Mouse (Mus musculus) lung, postnatal 0 days (tissue): Measurements from ENCODE around the gene Eif4h. TPM values are rescaled to one million over a fixed set of nuclear protein-coding genes. Genes with fewer than 3 reads are reported as not detected.

Experiments
- ATAC-seq: fragments of 200-750 bp; cut with Nextera tagmentation; 2 replicates; pipeline ENCODE4 v1.8.0; 2017; ENCODE audit warnings: moderate library complexity
- DNase-seq: peaks from one replicate; pipeline ENCODE4 v3.0.0-alpha.2; 2016; ENCODE audit warnings: low spot score
- H3K27ac ChIP-seq: fragments of 300-500 bp; sonication (generic); 2 replicates; pipeline ENCODE4 v1.5.1; 2014; ENCODE audit warnings: antibody characterized with exemption, mild to moderate bottlenecking, low read length, mixed read lengths
- H3K27me3 ChIP-seq: fragments of 300-500 bp; sonication (generic); replicated peaks from 2 replicates; pipeline ENCODE4 v1.6.1; 2014; ENCODE audit warnings: low read length, mixed read lengths; ENCODE audit not compliant: insufficient read depth
- H3K36me3 ChIP-seq: fragments of 300-500 bp; sonication (generic); 2 replicates; pipeline ENCODE4 v1.6.1; 2014; ENCODE audit warnings: low read length, mixed read lengths; ENCODE audit not compliant: insufficient read depth
- H3K4me1 ChIP-seq: fragments of 300-500 bp; sonication (generic); 2 replicates; pipeline ENCODE4 v1.6.1; 2014; ENCODE audit warnings: antibody characterized with exemption, low read depth, low read length, mixed read lengths; ENCODE audit not compliant: insufficient read depth
- H3K4me2 ChIP-seq: fragments of 300-500 bp; sonication (generic); replicated peaks from 2 replicates; pipeline ENCODE4 v1.6.1; 2014; ENCODE audit warnings: low read depth, mild to moderate bottlenecking, low read length, moderate library complexity, mixed read lengths
- H3K4me3 ChIP-seq: fragments of 300-500 bp; sonication (generic); 2 replicates; pipeline ENCODE4 v1.5.1; 2014; ENCODE audit warnings: low read depth, low read length
- H3K9ac ChIP-seq: fragments of 300-500 bp; sonication (generic); replicated peaks from 2 replicates; pipeline ENCODE4 v1.6.1; 2014; ENCODE audit warnings: low read depth, mild to moderate bottlenecking
- H3K9me3 ChIP-seq: fragments of 300-500 bp; sonication (generic); 2 replicates; pipeline ENCODE4 v1.6.1; 2016; ENCODE audit warnings: low read length, mixed read lengths
- CTCF ChIP-seq: IDR thresholded peaks from 2 replicates; pipeline ENCODE4 v1.5.1; 2016; ENCODE audit warnings: antibody characterized with exemption, mild to moderate bottlenecking
- EP300 ChIP-seq: IDR thresholded peaks from 2 replicates; pipeline ENCODE4 v1.6.1; 2016; ENCODE audit warnings: antibody characterized with exemption, mild to moderate bottlenecking, control low read depth
- WGBS: fragments of 180-500 bp; shearing (Covaris S2); extraction: QIAGEN DNeasy Blood & Tissue Kit; methylation state at CpG from one replicate; pipeline ENCODE4 v1.1.7; 2014; 5-methylcytosine and 5-hydroxymethylcytosine counted together
- polyA plus RNA-seq: library from polyadenylated mRNA; unstranded; fragments of >200 nt; fragmentation: Nextera tagmentation; extraction: Ambion mirVana; gene quantifications from 2 replicates; pipeline ENCODE4 v1.2.1, GENCODE M21; 2015

Eif4h gene
- polyA plus RNA-seq, 1 experiment from 2014 or later, result 485 TPM

DNA sequence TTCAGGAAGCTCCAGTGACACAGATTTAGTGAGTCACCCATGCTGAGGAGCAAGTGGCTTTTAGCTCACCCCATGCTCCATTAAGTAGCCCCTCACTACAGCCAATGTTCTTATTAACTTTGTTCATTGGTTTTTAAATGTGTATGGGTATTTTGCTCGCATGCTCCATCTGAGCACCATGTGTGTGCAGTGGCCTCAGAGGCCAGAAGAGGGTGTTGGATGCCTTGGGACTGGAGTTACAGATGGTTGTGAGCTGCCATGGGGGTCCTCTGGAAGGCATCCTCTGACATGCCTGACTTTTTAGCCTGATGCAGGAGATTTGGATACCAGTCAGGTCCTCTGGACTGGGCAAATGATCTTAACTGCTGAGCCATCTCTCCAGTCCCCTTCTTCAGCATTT lies 4.8 kb upstream of the Eif4h start:
- Histone ChIP-seq H3K9me3 (no peaks in the 10 kb centered on the region), H3K4me1 (peaks cover 11% of the 10 kb centered on the region), H3K4me3 (no peak overlapping the region), H3K9ac (no peak overlapping the region), H3K36me3 (no peaks in the 10 kb centered on the region), H3K27me3 (no peaks in the 10 kb centered on the region), H3K4me2 (no peak overlapping the region), H3K27ac (peak overlapping the region; percentile 95)
- no peak for TF ChIP-seq EP300
- peak; percentile 60 for TF ChIP-seq CTCF
- peak; percentile 56 for DNase-seq
- ATAC-seq, result peak; percentile 14; the same call in 1 of the 2 replicates
- 70% methylated on average over 1 of the region's 1 CpGs for WGBS

GRCm38 (mm10) chr5:134640371-134640770 lies 1.1 kb upstream of the Eif4h start:
- Histone ChIP-seq H3K9me3 (no peaks in the 10 kb centered on the region), H3K36me3 (peaks cover 4% of the 10 kb centered on the region; the same call in 1 of the 2 replicates), H3K9ac (no peak overlapping the region), H3K27ac (no peak overlapping the region), H3K4me3 (no peak overlapping the region), H3K4me2 (no peak overlapping the region), H3K4me1 (peaks cover 16% of the 10 kb centered on the region), H3K27me3 (no peaks in the 10 kb centered on the region)
- ATAC-seq, result no peak
- no peak for TF ChIP-seq CTCF
- TF ChIP-seq EP300, result no peak
- no peak for DNase-seq
- WGBS, result 84% methylated on average over 3 of the region's 3 CpGs

DNA sequence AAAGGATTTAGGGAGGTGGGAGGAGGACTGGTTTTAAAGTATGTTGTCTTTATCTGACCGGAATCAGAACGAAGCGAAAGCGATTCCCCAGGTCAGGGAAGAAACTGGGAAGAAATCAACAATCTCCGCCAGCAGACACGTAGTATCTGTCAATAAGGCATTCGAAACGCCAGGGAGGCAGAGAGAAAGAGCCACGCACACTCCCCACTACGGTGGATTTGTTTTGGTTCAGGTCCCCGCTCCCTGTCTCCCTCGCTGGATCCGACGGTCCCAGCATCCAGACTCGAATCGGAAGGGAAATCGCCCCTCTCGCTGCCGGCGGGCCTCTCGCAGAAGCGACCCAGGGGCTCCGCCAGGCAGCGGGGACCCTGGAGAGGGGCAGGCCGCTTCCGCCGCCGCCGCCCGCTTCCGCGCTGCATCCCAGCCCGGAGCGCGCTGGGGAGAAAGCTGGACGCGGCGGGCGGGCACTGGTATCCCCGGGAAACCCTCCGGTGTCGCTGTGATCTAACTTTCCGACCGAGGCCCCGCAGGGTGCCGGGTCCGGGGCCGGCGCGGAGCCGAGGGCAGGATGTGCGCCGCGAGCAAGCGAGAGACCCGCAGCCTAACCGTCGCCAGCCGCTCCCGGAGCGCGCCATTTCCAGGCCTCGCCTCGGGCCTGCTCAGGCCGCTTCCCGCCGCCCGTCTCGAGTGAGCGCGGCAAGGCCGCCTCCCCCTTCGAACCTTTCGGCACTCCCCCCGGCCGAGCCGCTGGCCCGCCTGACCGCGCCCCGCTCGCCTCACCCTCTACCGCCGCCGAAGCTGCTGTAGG lies 625 bp downstream of the Eif4h start:
- under 1% methylated on average over 65 of the region's 85 CpGs for WGBS
- peak; percentile 54 for ATAC-seq
- DNase-seq, result peak; percentile 45

GRCm38 (mm10) chr5:134637820-134638367 lies 1.4 kb downstream of the Eif4h start:
- Histone ChIP-seq H3K27me3 (no peaks in the 10 kb centered on the region), H3K9ac (peak overlapping the region; percentile 99), H3K9me3 (no peaks in the 10 kb centered on the region), H3K27ac (peak overlapping the region; percentile 99), H3K4me2 (peak overlapping the region; percentile 57), H3K4me3 (peak overlapping the region; percentile 99), H3K36me3 (peaks cover 14% of the 10 kb centered on the region; the same call in 1 of the 2 replicates), H3K4me1 (0 out of 2 replicates have a peak, but pooled peaks cover 6% of the 10 kb centered on the region)
- WGBS, result 9% methylated on average over 5 of the region's 5 CpGs
- DNase-seq, result peak; percentile 61
- TF ChIP-seq EP300 (no peak), CTCF (no peak)
- ATAC-seq, result no peak

More for the DNA sequence above, 625 bp downstream of the Eif4h start:
- Histone ChIP-seq H3K27me3 (no peaks in the 10 kb centered on the region), H3K27ac (peak overlapping the region; percentile 99), H3K4me3 (peak overlapping the region; percentile 99), H3K9me3 (no peaks in the 10 kb centered on the region), H3K9ac (peak overlapping the region; percentile 99), H3K4me2 (peak overlapping the region; percentile 57), H3K4me1 (peaks cover 6% of the 10 kb centered on the region; the same call in 1 of the 2 replicates), H3K36me3 (peaks cover 8% of the 10 kb centered on the region; the same call in 1 of the 2 replicates)
- TF ChIP-seq CTCF (no peak), EP300 (no peak)

DNA sequence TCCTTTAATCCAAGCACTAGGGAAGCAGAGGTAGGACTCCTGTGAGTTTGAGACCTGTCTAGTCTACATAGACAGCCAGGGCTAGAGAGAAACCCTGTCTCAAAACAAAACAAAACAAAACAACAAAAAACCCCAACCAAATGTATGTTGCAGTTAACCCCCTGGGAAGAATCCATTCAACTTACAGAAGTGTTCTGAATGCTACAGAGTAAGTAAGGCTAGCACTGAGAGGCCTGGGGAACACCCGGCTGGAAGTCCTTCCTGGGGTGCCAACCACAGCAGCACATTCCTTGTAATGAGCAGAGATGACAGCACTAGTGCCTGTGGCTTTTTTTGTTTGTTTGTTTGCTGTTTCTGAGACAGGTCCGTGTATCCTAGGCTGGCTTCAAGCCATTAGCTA lies 6.4 kb downstream of the Eif4h start:
- no peak overlapping the region for H3K4me3 ChIP-seq
- DNase-seq, result no peak
- H3K4me1 ChIP-seq, result 0 out of 2 replicates have a peak, but pooled peaks cover 6% of the 10 kb centered on the region
- H3K36me3 ChIP-seq, result peaks cover 19% of the 10 kb centered on the region; the same call in 1 of the 2 replicates
- H3K9me3 ChIP-seq, result no peaks in the 10 kb centered on the region
- WGBS, result 41% methylated on average over 2 of the region's 2 CpGs
- H3K27me3 ChIP-seq, result no peaks in the 10 kb centered on the region
- no peak for TF ChIP-seq CTCF
- no peak overlapping the region for H3K27ac ChIP-seq
- H3K9ac ChIP-seq, result no peak overlapping the region
- ATAC-seq, result no peak
- H3K4me2 ChIP-seq, result no peak overlapping the region

- Histone ChIP-seq H3K4me3 (no peak overlapping the region), H3K36me3 (peaks cover 26% of the 10 kb centered on the region; the same call in 1 of the 2 replicates), H3K9me3 (no peaks in the 10 kb centered on the region), H3K9ac (no peak overlapping the region), H3K27me3 (no peaks in the 10 kb centered on the region), H3K4me1 (no peaks in the 10 kb centered on the region), H3K4me2 (no peak overlapping the region), H3K27ac (no peak overlapping the region)
- DNase-seq (no peak), ATAC-seq (no peak)
- no peak for TF ChIP-seq CTCF
- no peak for TF ChIP-seq EP300
Measured at GRCm38 (mm10) chr5:134630835-134631234, 8.5 kb downstream of the Eif4h start.
